Mouse (Mus musculus) limb, embryonic 15.5 days (tissue): ENCODE measurements around the gene Fcho1. TPM values are rescaled to one million over a fixed set of nuclear protein-coding genes. Genes with fewer than 3 reads are reported as not detected.

Experiments used
- ATAC-seq: fragments of 200-750 bp; cut with Nextera tagmentation; 2 replicates; pipeline ENCODE4 v1.8.0; 2017; ENCODE audit warnings: low read depth, moderate TSS enrichment; ENCODE audit not compliant: insufficient number of reproducible peaks, low FRiP score, low TSS enrichment
- H3K27ac ChIP-seq: fragments of 300-500 bp; sonication (generic); 2 replicates; pipeline ENCODE4 v1.5.1; 2015; ENCODE audit warnings: moderate library complexity, mild to moderate bottlenecking, inconsistent platforms
- H3K27me3 ChIP-seq: fragments of 300-500 bp; sonication (generic); 2 replicates; pipeline ENCODE4 v1.6.1; 2015; ENCODE audit warnings: inconsistent platforms
- H3K36me3 ChIP-seq: fragments of 300-500 bp; sonication (generic); 2 replicates; pipeline ENCODE4 v1.6.1; 2015; ENCODE audit warnings: inconsistent platforms
- H3K4me1 ChIP-seq: fragments of 300-500 bp; sonication (generic); 2 replicates; pipeline ENCODE4 v1.6.1; 2015; ENCODE audit warnings: inconsistent platforms
- H3K4me2 ChIP-seq: fragments of 300-500 bp; sonication (generic); 2 replicates; pipeline ENCODE4 v1.6.1; 2015; ENCODE audit warnings: mild to moderate bottlenecking, inconsistent platforms
- H3K4me3 ChIP-seq: fragments of 300-500 bp; sonication (generic); 2 replicates; pipeline ENCODE4 v1.5.1; 2015; ENCODE audit warnings: mild to moderate bottlenecking, inconsistent platforms
- H3K9ac ChIP-seq: fragments of 300-500 bp; sonication (generic); 2 replicates; pipeline ENCODE4 v1.6.1; 2015; ENCODE audit warnings: inconsistent platforms
- H3K9me3 ChIP-seq: fragments of 300-500 bp; sonication (generic); 2 replicates; pipeline ENCODE4 v1.6.1; 2016; ENCODE audit warnings: inconsistent platforms
- WGBS: fragments of 180-500 bp; shearing (Covaris S2); methylation state at CpG from one replicate; pipeline ENCODE4 v1.1.7; 2015; 5-methylcytosine and 5-hydroxymethylcytosine counted together
- polyA plus RNA-seq: library from polyadenylated mRNA; unstranded; fragments of >200 nt; fragmentation: Nextera tagmentation; extraction: Ambion mirVana; gene quantifications from 2 replicates; pipeline ENCODE4 v1.2.1, GENCODE M21; 2015

Gene Fcho1
- polyA plus RNA-seq, 1 experiment from 2014 or later = 7.7 TPM

DNA sequence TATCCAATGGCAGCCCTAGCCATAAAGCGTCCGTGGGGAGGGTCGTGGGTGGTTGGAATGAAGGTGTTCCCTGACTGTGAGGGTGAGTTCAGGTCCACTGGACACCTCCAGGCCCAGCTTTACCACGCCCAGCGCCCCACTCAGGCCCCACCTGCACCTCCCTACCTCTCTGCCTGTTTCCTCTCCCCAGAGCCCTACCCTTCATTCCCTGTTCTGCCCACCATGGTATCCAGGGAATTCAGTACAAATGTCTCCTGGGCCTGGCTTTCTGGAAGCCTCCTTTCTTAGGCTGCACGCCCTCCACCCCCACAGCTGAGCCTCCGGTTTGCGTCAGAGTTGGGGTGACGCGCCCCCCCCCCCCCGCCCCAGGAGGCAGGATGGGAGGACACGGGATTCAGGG is 55.3 kb downstream of the Fcho1 start:
- Histone ChIP-seq H3K4me1 (peaks cover 35% of the 10 kb centered on the region), H3K27me3 (peaks cover 67% of the 10 kb centered on the region), H3K4me2 (peak overlapping the region; percentile 96), H3K9me3 (no peaks in the 10 kb centered on the region), H3K36me3 (no peaks in the 10 kb centered on the region), H3K27ac (no peak overlapping the region), H3K9ac (no peak overlapping the region), H3K4me3 (peak overlapping the region; percentile 49)
- no peak for ATAC-seq
- 15% methylated on average over 12 of the region's 12 CpGs for WGBS

DNA sequence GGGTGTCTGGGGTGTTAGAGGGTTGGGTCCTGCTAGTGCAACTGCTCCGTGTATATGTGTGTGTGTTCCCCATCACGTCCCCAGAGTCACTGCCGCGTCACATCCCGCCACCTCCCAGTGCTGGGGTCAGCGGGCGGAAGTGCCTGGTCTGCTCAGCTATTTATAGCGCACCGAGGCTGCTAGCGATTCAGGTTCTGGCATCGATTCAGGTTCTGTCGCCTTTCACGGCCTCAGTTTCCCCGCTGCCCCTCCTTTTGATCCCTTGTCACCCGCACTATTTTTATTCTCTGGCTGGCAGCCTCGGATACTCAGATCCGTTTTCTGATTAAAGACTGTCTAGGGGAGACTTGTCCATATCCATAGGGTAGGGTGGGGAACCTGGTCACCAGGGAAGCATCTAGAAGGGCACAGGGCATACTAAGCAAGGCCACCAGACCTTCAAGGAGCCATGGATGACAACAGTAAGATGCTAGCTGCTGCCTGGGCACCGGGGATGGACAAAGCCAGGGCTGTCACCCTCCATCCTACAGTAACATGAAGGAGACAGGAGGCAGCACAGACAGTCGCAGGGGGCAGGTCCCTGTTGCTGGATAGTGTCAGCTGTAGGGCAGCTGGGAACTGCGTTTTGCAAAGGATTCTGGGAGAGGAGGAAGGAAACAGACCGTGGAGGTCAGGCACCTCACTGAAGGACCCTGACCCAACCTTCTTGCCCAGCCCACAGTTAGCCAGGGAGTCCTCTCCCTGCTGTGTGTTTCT is 57.1 kb downstream of the Fcho1 start:
- no peak for ATAC-seq
- peaks cover 80% of the 10 kb centered on the region for H3K27me3 ChIP-seq
- no peaks in the 10 kb centered on the region for H3K36me3 ChIP-seq
- WGBS = 2% methylated on average over 21 of the region's 21 CpGs
- H3K4me2 ChIP-seq = no peak overlapping the region
- no peak overlapping the region for H3K27ac ChIP-seq
- H3K9me3 ChIP-seq = no peaks in the 10 kb centered on the region
- H3K9ac ChIP-seq = no peak overlapping the region
- peaks cover 35% of the 10 kb centered on the region for H3K4me1 ChIP-seq
- no peak overlapping the region for H3K4me3 ChIP-seq

- no peaks in the 10 kb centered on the region for H3K9me3 ChIP-seq
- no peak overlapping the region for H3K9ac ChIP-seq
- peaks cover 33% of the 10 kb centered on the region for H3K4me1 ChIP-seq
- no peak overlapping the region for H3K4me2 ChIP-seq
- H3K4me3 ChIP-seq = no peak overlapping the region
- H3K36me3 ChIP-seq = no peaks in the 10 kb centered on the region
- no peak for ATAC-seq
- no peak overlapping the region for H3K27ac ChIP-seq
- peaks cover 86% of the 10 kb centered on the region for H3K27me3 ChIP-seq
- WGBS = 55% methylated on average over 5 of the region's 5 CpGs
These were observed 58.3 kb downstream of the Fcho1 start for GRCm38 (mm10) chr8:71667256-71667655.

DNA sequence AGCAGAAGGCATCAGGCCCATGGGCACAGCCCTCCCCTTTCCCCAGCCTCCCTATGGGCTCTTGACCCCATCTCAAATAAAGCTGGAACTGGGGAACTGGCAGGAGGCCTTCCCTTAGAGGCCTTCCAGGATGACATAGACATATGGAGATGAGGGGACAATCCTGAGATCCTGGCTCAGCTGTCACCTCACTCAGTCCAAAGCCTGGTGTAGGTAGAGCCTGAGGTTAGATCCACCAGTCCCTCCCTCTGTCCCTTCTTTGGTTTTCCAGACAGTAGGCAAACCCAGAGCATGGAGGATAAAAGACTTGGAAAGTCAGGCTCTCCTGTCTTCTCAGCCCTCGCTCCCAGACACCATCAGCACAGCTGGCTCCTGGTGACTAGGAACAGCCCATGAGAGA is 58.7 kb downstream of the Fcho1 start:
- Histone ChIP-seq H3K36me3 (no peaks in the 10 kb centered on the region), H3K4me3 (no peak overlapping the region), H3K27me3 (peaks cover 90% of the 10 kb centered on the region), H3K9me3 (no peaks in the 10 kb centered on the region), H3K9ac (no peak overlapping the region), H3K4me2 (no peak overlapping the region), H3K4me1 (peaks cover 29% of the 10 kb centered on the region), H3K27ac (no peak overlapping the region)
- no peak for ATAC-seq
- 65% methylated on average over 1 of the region's 1 CpGs for WGBS

DNA sequence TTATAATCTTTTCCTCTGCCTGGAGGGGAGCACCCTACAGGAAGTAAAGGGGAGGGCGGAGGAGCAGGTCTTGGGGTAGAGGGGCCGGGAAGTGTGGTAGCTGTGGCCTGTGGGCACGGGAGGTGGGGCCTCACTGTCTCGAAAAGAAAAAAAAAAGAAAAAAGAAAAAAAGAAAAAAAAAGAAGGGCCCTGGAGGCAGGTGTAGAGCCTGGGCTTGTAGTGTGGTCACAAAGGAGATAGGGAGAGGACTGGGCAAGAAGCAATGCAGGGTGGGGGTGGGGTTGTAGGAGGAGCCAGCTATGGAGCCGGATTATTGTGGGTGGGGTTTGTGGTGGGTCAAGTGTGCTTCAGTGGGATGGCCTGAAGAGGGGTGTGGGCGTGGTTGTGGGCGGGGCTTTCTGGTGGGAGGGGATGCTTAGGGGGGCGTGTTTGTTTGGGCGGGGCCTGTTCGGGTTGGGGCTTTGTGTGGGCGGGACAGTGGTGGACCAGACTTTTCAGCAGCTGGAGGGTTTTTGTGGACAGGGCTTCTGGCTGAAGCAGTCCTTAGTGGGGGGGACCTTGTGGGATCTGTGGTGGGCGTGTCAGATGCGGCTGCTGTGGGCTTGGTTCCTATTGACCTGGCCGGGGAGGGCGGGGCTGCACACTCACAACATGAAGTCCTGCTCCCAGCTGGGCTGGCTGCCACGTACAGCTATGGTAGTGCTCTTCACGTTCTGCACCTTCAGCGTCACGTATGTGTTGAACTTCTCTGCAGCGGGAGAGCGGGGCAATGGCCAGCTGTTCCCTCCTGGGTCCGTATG is 60.0 kb downstream of the Fcho1 start:
- peaks cover 18% of the 10 kb centered on the region for H3K4me1 ChIP-seq
- no peaks in the 10 kb centered on the region for H3K36me3 ChIP-seq
- no peak overlapping the region for H3K27ac ChIP-seq
- H3K9me3 ChIP-seq = no peaks in the 10 kb centered on the region
- no peak for ATAC-seq
- H3K4me3 ChIP-seq = no peak overlapping the region
- peaks cover 89% of the 10 kb centered on the region for H3K27me3 ChIP-seq
- peak overlapping the region; percentile 12 for H3K4me2 ChIP-seq
- no peak overlapping the region for H3K9ac ChIP-seq
- 4% methylated on average over 22 of the region's 22 CpGs for WGBS

DNA sequence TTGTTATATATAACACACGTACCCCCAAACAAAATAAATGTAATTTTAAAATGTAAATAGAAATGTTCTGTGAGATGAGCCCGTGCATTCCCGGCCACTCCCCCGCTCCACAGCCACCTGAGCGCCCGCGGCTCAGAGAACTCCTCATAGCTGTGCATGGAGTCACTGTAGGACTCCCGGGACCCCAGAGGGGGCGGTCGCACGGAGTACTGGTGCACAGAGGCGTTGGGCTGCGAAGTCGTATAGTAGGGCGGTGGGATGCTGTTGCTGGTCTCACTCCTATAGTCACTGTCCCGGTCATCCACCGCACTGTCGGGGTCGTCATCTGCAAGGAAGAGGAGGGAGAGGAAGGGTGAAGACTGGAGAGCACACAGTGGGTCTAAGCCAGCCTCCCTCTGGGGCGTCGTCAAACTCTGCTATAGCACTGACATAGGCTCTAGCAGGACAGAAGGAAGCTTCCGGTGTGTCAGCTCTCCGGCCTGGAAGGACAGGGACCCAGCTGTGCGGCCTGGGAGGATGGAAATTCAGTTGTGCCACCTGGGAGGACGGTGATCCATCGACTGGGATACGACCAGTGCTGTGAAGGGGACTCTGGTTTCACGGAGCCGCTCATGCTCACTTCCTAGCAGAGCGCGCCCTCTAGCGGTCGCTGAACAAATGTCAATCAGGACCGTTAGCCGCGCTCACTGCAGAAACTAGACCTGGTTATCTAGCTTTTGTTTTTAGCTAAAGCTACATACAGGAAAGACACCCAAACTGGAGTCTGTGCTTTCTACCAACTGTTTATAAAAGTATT is 65.0 kb downstream of the Fcho1 start:
- H3K4me3 ChIP-seq = no peak overlapping the region
- ATAC-seq = no peak
- no peak overlapping the region for H3K4me2 ChIP-seq
- no peaks in the 10 kb centered on the region for H3K36me3 ChIP-seq
- no peaks in the 10 kb centered on the region for H3K9me3 ChIP-seq
- H3K9ac ChIP-seq = no peak overlapping the region
- H3K27ac ChIP-seq = no peak overlapping the region
- H3K4me1 ChIP-seq = peaks cover 10% of the 10 kb centered on the region
- peaks cover 86% of the 10 kb centered on the region for H3K27me3 ChIP-seq
- WGBS = 6% methylated on average over 36 of the region's 36 CpGs

- ATAC-seq = no peak
These were observed 65.8 kb downstream of the Fcho1 start for GRCm38 (mm10) chr8:71659751-71660150.

GRCm38 (mm10) chr8:71658515-71659049 is 66.9 kb downstream of the Fcho1 start:
- WGBS = 33% methylated on average over 17 of the region's 17 CpGs
- no peak overlapping the region for H3K27ac ChIP-seq

More at GRCm38 (mm10) chr8:71659751-71660150, 65.8 kb downstream of the Fcho1 start:
- no peaks in the 10 kb centered on the region for H3K9me3 ChIP-seq
- H3K4me2 ChIP-seq = no peak overlapping the region
- H3K27ac ChIP-seq = no peak overlapping the region
- peaks cover 10% of the 10 kb centered on the region for H3K4me1 ChIP-seq
- peaks cover 86% of the 10 kb centered on the region for H3K27me3 ChIP-seq
- H3K4me3 ChIP-seq = no peak overlapping the region
- no peaks in the 10 kb centered on the region for H3K36me3 ChIP-seq
- no peak overlapping the region for H3K9ac ChIP-seq
- WGBS = 61% methylated on average over 1 of the region's 1 CpGs

More at GRCm38 (mm10) chr8:71658515-71659049, 66.9 kb downstream of the Fcho1 start:
- no peaks in the 10 kb centered on the region for H3K36me3 ChIP-seq
- H3K9ac ChIP-seq = no peak overlapping the region
- H3K4me3 ChIP-seq = no peak overlapping the region
- H3K9me3 ChIP-seq = no peaks in the 10 kb centered on the region
- H3K27me3 ChIP-seq = peaks cover 89% of the 10 kb centered on the region
- ATAC-seq = no peak
- H3K4me1 ChIP-seq = peaks cover 13% of the 10 kb centered on the region
- H3K4me2 ChIP-seq = no peak overlapping the region

Other genes starting within 250 kb of the Fcho1 start
- gene Ano8, start 239.8 kb downstream of the Fcho1 start, polyA plus RNA-seq = 1.3 and 1.4 TPM in 2 replicates
- gene Gtpbp3, start 237.6 kb downstream of the Fcho1 start, polyA plus RNA-seq = 16.5 and 19.2 TPM in 2 replicates
- gene Plvap, start 214.0 kb downstream of the Fcho1 start, polyA plus RNA-seq = 56.9 and 66.3 TPM in 2 replicates
- 1.5 and 1.8 TPM in 2 replicates for gene Ccdc194, start 200.0 kb downstream of the Fcho1 start, polyA plus RNA-seq
- gene Bst2, start 188.3 kb downstream of the Fcho1 start, polyA plus RNA-seq = 33.6 and 36.4 TPM in 2 replicates
- 95.7 and 102 TPM in 2 replicates for gene Mvb12a, start 182.8 kb downstream of the Fcho1 start, polyA plus RNA-seq
- gene Tmem221, start 166.8 kb downstream of the Fcho1 start, polyA plus RNA-seq = 0.74 and 0.84 TPM in 2 replicates
- gene Nxnl1, start 159.1 kb downstream of the Fcho1 start, polyA plus RNA-seq = 0.14 TPM in 1 of 2 replicates, not detected in the other
- gene Slc27a1, start 156.8 kb downstream of the Fcho1 start, polyA plus RNA-seq = 44.5 and 45.3 TPM in 2 replicates
- 200 and 202 TPM in 2 replicates for gene Pgls, start 133.5 kb downstream of the Fcho1 start, polyA plus RNA-seq
- 5.0 and 5.9 TPM in 2 replicates for gene Fam129c, start 128.1 kb downstream of the Fcho1 start, polyA plus RNA-seq
- 105 and 108 TPM in 2 replicates for gene Colgalt1, start 114.7 kb downstream of the Fcho1 start, polyA plus RNA-seq
- 0.69 and 0.76 TPM in 2 replicates for gene Unc13a, start 54.0 kb downstream of the Fcho1 start, polyA plus RNA-seq
- gene Jak3, start 49.4 kb downstream of the Fcho1 start, polyA plus RNA-seq = 5.3 and 6.4 TPM in 2 replicates
- 0.63 and 0.96 TPM in 2 replicates for gene Insl3, start 36.5 kb downstream of the Fcho1 start, polyA plus RNA-seq
- gene B3gnt3, start 23.9 kb downstream of the Fcho1 start, polyA plus RNA-seq = 1.7 and 2.6 TPM in 2 replicates
- gene Zfp709, start 156.3 kb upstream of the Fcho1 start, polyA plus RNA-seq = 6.0 and 6.9 TPM in 2 replicates
- gene Zfp882, start 182.9 kb upstream of the Fcho1 start, polyA plus RNA-seq = 6.9 and 7.0 TPM in 2 replicates
- 19.8 and 21.1 TPM in 2 replicates for gene Zfp617, start 182.9 kb upstream of the Fcho1 start, polyA plus RNA-seq
- gene Zfp961, start 225.3 kb upstream of the Fcho1 start, polyA plus RNA-seq = 14.4 and 16.9 TPM in 2 replicates